Mouse (Mus musculus) urinary bladder, adult 18-20 months (tissue): ENCODE data around the gene Stk38.
"Not testable (repeated sequence)": the region's sequence is repeated elsewhere in the genome, so short reads cannot be mapped to it uniquely, and the experiment has no call there.

Source experiments
- DNase-seq, 2 experiments: peaks; one replicate each; pipeline ENCODE4 v3.0.0; 2022; ENCODE audit warnings: low spot score in 2 of 2, mixed read lengths in 2 of 2

Stk38 gene

GRCm38 (mm10) chr17:29007243-29007640, 553 bp downstream of the Stk38 start:
- no peak for DNase-seq

GRCm38 (mm10) chr17:29006812-29007211, 983 bp downstream of the Stk38 start:
- DNase-seq: no peak

GRCm38 (mm10) chr17:29005002-29005401, 2.8 kb downstream of the Stk38 start:
- DNase-seq: no peak

DNA sequence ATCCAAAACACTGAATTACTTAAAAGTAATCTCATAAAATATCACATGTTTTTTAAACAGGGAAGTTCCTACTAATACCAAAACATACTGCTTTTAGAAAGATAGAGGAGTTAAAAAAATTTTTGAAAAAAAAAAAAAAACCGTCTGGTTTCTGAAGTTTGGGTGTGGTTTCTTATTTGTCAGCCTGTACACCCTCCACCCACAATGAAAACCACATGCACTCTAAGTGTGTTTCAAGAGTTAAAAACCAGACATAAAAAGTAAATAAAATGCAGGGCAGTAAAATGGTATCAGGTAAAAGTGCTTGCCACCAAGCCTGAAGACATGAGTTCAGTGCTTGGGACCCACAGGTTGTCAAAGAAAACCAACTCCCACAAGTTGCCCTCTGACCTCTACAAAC, 4.1 kb downstream of the Stk38 start:
- DNase-seq: no peak

- DNase-seq: no peak
Observed at GRCm38 (mm10) chr17:29000465-29000864, 7.3 kb downstream of the Stk38 start.

- no peak for DNase-seq
Observed at GRCm38 (mm10) chr17:28994615-28995014, 13.2 kb downstream of the Stk38 start.

DNA sequence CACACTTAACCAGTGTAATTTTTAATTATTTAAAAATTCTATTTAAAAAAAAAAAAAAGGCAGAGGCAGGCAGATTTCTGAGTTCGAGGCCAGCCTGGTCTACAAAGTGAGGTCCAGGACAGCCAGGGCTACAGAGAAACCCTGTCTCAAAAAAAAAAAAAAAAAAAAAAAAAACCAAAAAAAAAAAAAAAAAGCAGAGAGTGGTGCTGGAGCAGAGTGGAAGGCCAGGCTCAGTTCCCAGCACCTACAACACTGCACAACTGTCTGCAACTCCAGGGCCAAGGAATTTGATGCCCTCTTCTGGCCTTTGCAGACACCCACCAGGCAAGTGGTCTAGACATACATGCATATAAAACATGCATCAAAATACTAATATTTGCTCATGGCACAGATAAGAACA, 14.8 kb downstream of the Stk38 start:
- DNase-seq: not testable (repeated sequence)

DNA sequence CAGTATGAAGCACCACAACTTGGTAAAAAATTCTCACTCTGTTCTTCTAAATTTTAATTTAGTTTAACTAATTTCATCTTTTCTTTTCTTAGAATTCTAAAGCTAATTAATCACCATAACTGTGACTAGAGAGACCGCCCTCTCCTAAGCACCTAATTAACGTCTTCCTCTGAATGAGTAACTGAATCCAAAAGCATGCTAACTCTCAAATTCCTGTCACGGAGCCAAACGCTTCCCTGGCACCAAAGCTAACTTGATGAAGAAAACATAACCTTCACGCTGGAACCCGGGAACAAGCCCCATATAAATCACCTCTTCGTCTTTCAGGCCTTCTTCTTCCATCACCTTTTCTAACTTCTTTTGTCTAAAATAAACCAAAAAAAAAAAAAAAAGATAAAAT, 15.7 kb downstream of the Stk38 start:
- DNase-seq: no peak

- no peak for DNase-seq
Observed at GRCm38 (mm10) chr17:28991286-28991685, 16.5 kb downstream of the Stk38 start.

DNA sequence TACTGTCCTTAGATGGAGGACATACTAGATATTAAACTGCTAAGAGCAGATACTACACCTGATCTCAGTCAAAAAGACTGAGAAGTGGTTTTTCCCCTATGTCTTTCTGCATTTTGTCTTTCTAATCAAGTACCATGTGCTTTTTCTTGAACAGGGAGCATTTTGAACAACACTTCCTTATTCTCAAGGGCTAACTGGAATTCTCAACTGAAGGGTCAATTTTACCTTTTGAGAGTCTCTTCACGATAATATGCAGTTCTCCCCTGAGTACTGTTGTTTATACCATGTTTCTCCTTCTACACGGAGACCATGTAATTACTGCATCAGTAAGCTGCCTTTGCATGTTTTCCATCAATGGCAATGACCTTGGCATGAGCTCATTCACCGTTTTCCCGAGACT, 17.7 kb downstream of the Stk38 start:
- DNase-seq: no peak

GRCm38 (mm10) chr17:28988996-28989395, 18.8 kb downstream of the Stk38 start:
- no peak for DNase-seq

- DNase-seq: no peak
Observed at GRCm38 (mm10) chr17:28988291-28988690, 19.5 kb downstream of the Stk38 start.

- DNase-seq: no peak
Observed at GRCm38 (mm10) chr17:28987713-28988112, 20.1 kb downstream of the Stk38 start.

GRCm38 (mm10) chr17:28986833-28987232, 21.0 kb downstream of the Stk38 start:
- no peak for DNase-seq

GRCm38 (mm10) chr17:28984724-28985420, 22.9 kb downstream of the Stk38 start:
- no peak for DNase-seq

- no peak for DNase-seq
Observed at GRCm38 (mm10) chr17:28982591-28982990, 25.2 kb downstream of the Stk38 start.

GRCm38 (mm10) chr17:28981081-28981480, 26.7 kb downstream of the Stk38 start:
- DNase-seq: no peak

- DNase-seq: no peak
Observed at GRCm38 (mm10) chr17:28979091-28979490, 28.7 kb downstream of the Stk38 start.

DNA sequence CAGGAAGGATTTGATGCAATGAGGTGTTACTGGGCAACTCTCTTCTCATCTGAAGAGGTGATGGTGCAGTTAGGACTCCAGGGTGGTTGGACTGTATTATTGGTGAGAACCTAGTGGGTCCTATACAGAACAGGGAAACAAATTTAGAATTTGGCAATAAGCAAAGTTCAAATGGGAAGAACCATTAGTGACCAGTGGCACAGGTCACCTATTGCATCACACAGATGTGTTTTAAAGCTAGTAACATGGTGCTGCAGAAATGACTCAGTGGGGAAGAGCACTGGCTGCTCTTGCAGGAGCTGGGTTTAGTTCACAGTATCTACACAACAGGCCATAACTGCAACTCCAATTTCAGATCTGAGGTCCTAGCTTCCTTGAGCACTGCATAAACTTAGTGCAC, 37.7 kb downstream of the Stk38 start:
- no peak for DNase-seq

- DNase-seq: no peak
Observed at GRCm38 (mm10) chr17:28967021-28967610, 40.7 kb downstream of the Stk38 start.

GRCm38 (mm10) chr17:28961596-28961995, 46.2 kb downstream of the Stk38 start:
- DNase-seq: no peak

GRCm38 (mm10) chr17:28960597-28960996, 47.2 kb downstream of the Stk38 start:
- no peak for DNase-seq

- no peak for DNase-seq
Observed at GRCm38 (mm10) chr17:28954416-28954815, 53.4 kb downstream of the Stk38 start.

GRCm38 (mm10) chr17:28953251-28953650, 54.5 kb downstream of the Stk38 start:
- no peak for DNase-seq
